Mouse (Mus musculus): Measurements from ENCODE around the gene Laptm5. TPM values are rescaled to one million over a fixed set of nuclear protein-coding genes. Genes with fewer than 3 reads are reported as not detected.

Gene Laptm5
- total RNA-seq, 2 experiments from 2014 or later, result 42.5 to 179 TPM

DNA sequence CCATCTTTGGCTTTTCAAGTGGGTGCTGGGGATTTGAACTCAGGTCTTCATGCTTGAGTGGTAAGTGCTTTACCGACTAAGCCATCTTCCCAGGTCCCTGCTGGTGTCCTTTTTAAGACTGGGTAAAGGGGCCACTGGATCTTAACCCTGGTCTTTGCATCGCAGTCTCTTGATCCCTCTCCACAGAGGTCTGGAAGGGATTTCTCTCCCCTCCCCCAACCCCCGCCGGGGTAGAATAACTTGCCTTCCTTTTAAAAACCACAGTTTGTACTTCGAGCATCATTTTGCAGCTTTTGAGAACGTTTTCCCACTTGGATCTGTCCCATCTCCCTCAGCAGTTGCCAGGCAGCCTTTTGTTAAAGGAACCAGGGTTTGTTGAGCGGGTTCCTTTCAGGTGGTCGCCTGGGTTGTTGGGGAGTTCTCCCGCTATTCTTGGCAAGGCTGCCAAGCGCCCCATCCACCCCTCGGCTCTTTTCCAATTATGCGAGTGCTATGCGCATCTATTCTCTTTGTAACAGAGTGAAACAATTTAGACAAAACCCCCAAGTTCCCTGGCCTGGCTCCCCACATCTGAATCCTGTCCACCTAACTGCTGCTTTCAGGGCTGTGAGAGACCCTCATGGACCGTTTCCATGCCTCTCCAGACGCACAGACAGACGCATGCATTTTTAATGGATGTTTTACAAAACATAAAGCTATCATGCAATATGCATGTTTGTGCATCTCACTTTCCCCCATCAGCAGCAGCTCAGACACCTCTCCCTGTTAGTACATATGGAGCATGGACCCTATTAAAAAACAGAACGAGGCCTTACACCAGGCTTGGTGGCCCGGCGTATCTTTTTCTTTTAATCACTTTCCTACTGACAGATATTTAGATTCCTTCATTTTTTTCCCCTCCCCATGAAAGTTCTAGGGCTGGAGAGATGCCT lies 60.7 kb downstream of the Laptm5 start:
- ATAC-seq (replicated peaks; ENCODE audit: low FRiP score, poor library complexity, severe bottlenecking), result no peak

DNA sequence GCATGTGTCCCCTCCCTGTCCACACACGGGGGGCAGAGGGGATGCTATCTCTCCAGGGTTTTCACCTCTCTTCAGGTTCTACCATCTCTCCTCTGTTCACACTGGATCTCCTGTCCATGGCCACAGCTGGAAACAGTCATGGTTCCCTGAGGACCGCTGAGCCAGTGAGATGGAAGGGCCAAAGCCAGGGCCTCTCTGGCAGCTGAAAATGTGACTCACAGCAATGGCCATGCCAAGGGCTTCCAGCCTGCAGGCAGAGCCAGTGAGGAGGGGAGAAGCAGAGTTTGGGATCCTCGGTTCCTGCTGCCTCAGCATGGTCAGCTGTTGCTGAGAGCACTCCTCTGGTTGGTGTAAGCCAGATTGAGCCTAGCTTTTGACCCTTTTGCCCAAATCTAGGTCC lies 66.1 kb downstream of the Laptm5 start:
- ATAC-seq (replicated peaks; ENCODE audit: low FRiP score, poor library complexity, severe bottlenecking), result no peak

DNA sequence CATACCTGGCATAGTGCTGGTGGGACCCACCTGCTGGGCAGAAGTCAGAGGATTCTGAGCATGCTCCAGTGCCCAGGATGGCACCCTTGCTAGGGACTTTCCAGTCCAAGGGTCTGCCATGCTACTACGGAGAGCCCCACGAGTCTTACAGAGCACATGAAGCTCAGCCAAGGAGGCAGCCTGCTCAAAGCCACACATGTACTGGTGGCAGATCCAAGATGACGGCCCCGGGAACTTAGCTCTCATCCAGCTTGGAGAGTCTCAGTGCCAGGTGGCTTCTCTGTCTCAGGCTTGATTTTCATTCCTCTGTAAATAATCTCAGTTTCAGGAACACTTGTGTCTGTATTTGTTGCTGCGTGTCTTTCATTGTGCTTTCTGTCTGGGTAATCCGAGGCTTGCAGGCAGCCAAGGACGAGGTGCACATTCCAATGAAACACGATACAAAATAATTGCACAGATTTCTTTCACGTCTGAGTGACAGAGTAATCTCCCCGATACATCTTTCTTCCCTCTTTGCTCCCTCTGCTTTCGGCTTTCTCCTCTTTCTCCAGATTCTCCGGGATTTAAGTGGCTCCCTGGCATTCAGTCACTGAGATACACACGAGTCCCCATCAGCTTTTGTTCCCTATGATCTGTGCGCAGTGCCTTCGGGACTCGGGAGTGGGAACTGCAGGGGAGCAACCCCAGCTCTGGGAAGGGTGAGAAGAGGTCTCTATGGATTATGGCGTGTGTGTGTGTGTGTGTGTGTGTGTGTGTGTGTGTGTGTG lies 71.7 kb downstream of the Laptm5 start:
- ATAC-seq (replicated peaks; ENCODE audit: low FRiP score, poor library complexity, severe bottlenecking), result no peak

Other genes starting within 250 kb of the Laptm5 start
- 166 TPM in 2 replicates for gene Pum1, start 249.8 kb upstream of the Laptm5 start, total RNA-seq (2015; ENCODE audit: low replicate concordance)
- 245 and 256 TPM in 2 replicates for gene Pum1, start 249.8 kb upstream of the Laptm5 start, total RNA-seq (2017; ENCODE audit: low replicate concordance)
- gene Sdc3, start 120.6 kb upstream of the Laptm5 start, total RNA-seq (2015; ENCODE audit: low replicate concordance), result 6.1 and 24.7 TPM in 2 replicates
- 4.7 and 13.3 TPM in 2 replicates for gene Sdc3, start 120.6 kb upstream of the Laptm5 start, total RNA-seq (2017; ENCODE audit: low replicate concordance)
- gene Matn1, start 31.3 kb downstream of the Laptm5 start, total RNA-seq (2015; ENCODE audit: low replicate concordance), result not detected in 2 replicates
- not detected in 2 replicates for gene Matn1, start 31.3 kb downstream of the Laptm5 start, total RNA-seq (2017; ENCODE audit: low replicate concordance)

All from erythroblast, adult 5-6 weeks (primary cell).